Mouse (Mus musculus) limb, embryonic 13.5 days (tissue): Measurements from ENCODE around the gene Wdr91. TPM values are rescaled to one million over a fixed set of nuclear protein-coding genes. Genes with fewer than 3 reads are reported as not detected.
A peak's percentile ranks its signal among the peaks of the same experiment; 100 is the strongest.

Experiments used
- ATAC-seq: fragments of 200-750 bp; cut with Nextera tagmentation; 2 replicates; pipeline ENCODE4 v1.8.0; 2017; ENCODE audit warnings: low read depth, moderate number of reproducible peaks, moderate TSS enrichment; ENCODE audit not compliant: low FRiP score
- H3K27ac ChIP-seq: fragments of 300-500 bp; sonication (generic); 2 replicates; pipeline ENCODE4 v1.5.1; 2015; ENCODE audit warnings: inconsistent platforms, mild to moderate bottlenecking, moderate library complexity
- H3K27me3 ChIP-seq: fragments of 300-500 bp; sonication (generic); 2 replicates; pipeline ENCODE4 v1.6.1; 2015; ENCODE audit warnings: mild to moderate bottlenecking, inconsistent platforms
- H3K36me3 ChIP-seq: fragments of 300-500 bp; sonication (generic); 2 replicates; pipeline ENCODE4 v1.6.1; 2015; ENCODE audit warnings: inconsistent platforms, mild to moderate bottlenecking, moderate library complexity
- H3K4me1 ChIP-seq: fragments of 300-500 bp; sonication (generic); 2 replicates; pipeline ENCODE4 v1.6.1; 2015; ENCODE audit warnings: inconsistent platforms
- H3K4me2 ChIP-seq: fragments of 300-500 bp; sonication (generic); replicated peaks from 2 replicates; pipeline ENCODE4 v1.6.1; 2015; ENCODE audit warnings: inconsistent platforms, mild to moderate bottlenecking, moderate library complexity
- H3K4me3 ChIP-seq: fragments of 300-500 bp; sonication (generic); 2 replicates; pipeline ENCODE4 v1.5.1; 2015; ENCODE audit warnings: moderate library complexity, mild to moderate bottlenecking, inconsistent platforms
- H3K9ac ChIP-seq: fragments of 300-500 bp; sonication (generic); 2 replicates; pipeline ENCODE4 v1.6.1; 2015; ENCODE audit warnings: mild to moderate bottlenecking, inconsistent platforms
- H3K9me3 ChIP-seq: fragments of 300-500 bp; sonication (generic); 2 replicates; pipeline ENCODE4 v1.6.1; 2016; ENCODE audit warnings: inconsistent platforms
- WGBS: fragments of 180-500 bp; shearing (Covaris S2); methylation state at CpG from one replicate; pipeline ENCODE4 v1.1.7; 2015; 5-methylcytosine and 5-hydroxymethylcytosine counted together
- polyA plus RNA-seq: library from polyadenylated mRNA; unstranded; fragments of >200 nt; fragmentation: Nextera tagmentation; extraction: Ambion mirVana; gene quantifications from 2 replicates; pipeline ENCODE4 v1.2.1, GENCODE M21; 2015

Wdr91 gene
- polyA plus RNA-seq, 1 experiment from 2014 or later: 11.5 TPM

GRCm38 (mm10) chr6:34866786-34867185 is 43.9 kb downstream of the Wdr91 start:
- no peak overlapping the region for H3K9ac ChIP-seq
- no peak overlapping the region for H3K27ac ChIP-seq
- no peaks in the 10 kb centered on the region for H3K27me3 ChIP-seq
- no peak for ATAC-seq
- 57% methylated on average over 8 of the region's 8 CpGs for WGBS
- no peaks in the 10 kb centered on the region for H3K36me3 ChIP-seq
- no peaks in the 10 kb centered on the region for H3K9me3 ChIP-seq
- no peak overlapping the region for H3K4me3 ChIP-seq
- H3K4me2 ChIP-seq: no peak overlapping the region
- H3K4me1 ChIP-seq: peaks cover 36% of the 10 kb centered on the region

- ATAC-seq: no peak
- Histone ChIP-seq H3K4me3 (no peak overlapping the region), H3K36me3 (no peaks in the 10 kb centered on the region), H3K4me1 (peaks cover 32% of the 10 kb centered on the region), H3K27ac (no peak overlapping the region), H3K4me2 (no peak overlapping the region), H3K9ac (no peak overlapping the region), H3K9me3 (no peaks in the 10 kb centered on the region), H3K27me3 (no peaks in the 10 kb centered on the region)
- WGBS: 54% methylated on average over 7 of the region's 7 CpGs
Observed at GRCm38 (mm10) chr6:34865711-34866593, 44.7 kb downstream of the Wdr91 start.

- ATAC-seq: no peak
- 60% methylated on average over 5 of the region's 5 CpGs for WGBS
- no peaks in the 10 kb centered on the region for H3K36me3 ChIP-seq
- H3K9me3 ChIP-seq: no peaks in the 10 kb centered on the region
- no peak overlapping the region for H3K9ac ChIP-seq
- no peaks in the 10 kb centered on the region for H3K27me3 ChIP-seq
- peaks cover 24% of the 10 kb centered on the region for H3K4me1 ChIP-seq
- no peak overlapping the region for H3K4me2 ChIP-seq
- H3K27ac ChIP-seq: no peak overlapping the region
- H3K4me3 ChIP-seq: no peak overlapping the region
Observed at GRCm38 (mm10) chr6:34865213-34865612, 45.5 kb downstream of the Wdr91 start.

GRCm38 (mm10) chr6:34863786-34864514 is 46.7 kb downstream of the Wdr91 start:
- Histone ChIP-seq H3K27me3 (no peaks in the 10 kb centered on the region), H3K4me2 (no peak overlapping the region), H3K4me1 (peaks cover 20% of the 10 kb centered on the region), H3K27ac (no peak overlapping the region), H3K9ac (no peak overlapping the region), H3K36me3 (no peaks in the 10 kb centered on the region), H3K4me3 (no peak overlapping the region), H3K9me3 (no peaks in the 10 kb centered on the region)
- WGBS: 60% methylated on average over 9 of the region's 9 CpGs
- no peak for ATAC-seq

- ATAC-seq: no peak
- no peaks in the 10 kb centered on the region for H3K36me3 ChIP-seq
- H3K4me1 ChIP-seq: peaks cover 20% of the 10 kb centered on the region
- H3K9me3 ChIP-seq: no peaks in the 10 kb centered on the region
- WGBS: 24% methylated on average over 11 of the region's 11 CpGs
- H3K27me3 ChIP-seq: no peaks in the 10 kb centered on the region
- H3K9ac ChIP-seq: no peak within 1 kb of the TSS
- H3K4me3 ChIP-seq: peak within 1 kb of the TSS; percentile 21; the same call in 1 of the 2 replicates
- H3K27ac ChIP-seq: peak within 1 kb of the TSS; percentile 39; the same call in 1 of the 2 replicates
- H3K4me2 ChIP-seq: peak within 1 kb of the TSS; percentile 46
Observed at GRCm38 (mm10) chr6:34862791-34863403, 47.8 kb downstream of the Wdr91 start, which contains the start of gene Tmem140. Tmem140 (plus strand) TSS chr6:34863146.

GRCm38 (mm10) chr6:34862381-34862780 is 48.3 kb downstream of the Wdr91 start:
- H3K9ac ChIP-seq: no peak overlapping the region

GRCm38 (mm10) chr6:34861546-34862053 is 49.1 kb downstream of the Wdr91 start:
- H3K27ac ChIP-seq: no peak overlapping the region
- WGBS: 92% methylated on average over 11 of the region's 11 CpGs
- H3K9me3 ChIP-seq: no peaks in the 10 kb centered on the region
- no peaks in the 10 kb centered on the region for H3K27me3 ChIP-seq
- no peak for ATAC-seq
- H3K4me3 ChIP-seq: no peak overlapping the region
- peaks cover 20% of the 10 kb centered on the region for H3K4me1 ChIP-seq
- no peak overlapping the region for H3K4me2 ChIP-seq
- H3K36me3 ChIP-seq: no peaks in the 10 kb centered on the region
- H3K9ac ChIP-seq: no peak overlapping the region

More at GRCm38 (mm10) chr6:34862381-34862780, 48.3 kb downstream of the Wdr91 start:
- Histone ChIP-seq H3K27ac (no peak overlapping the region), H3K27me3 (no peaks in the 10 kb centered on the region), H3K4me3 (no peak overlapping the region), H3K36me3 (no peaks in the 10 kb centered on the region), H3K4me1 (peaks cover 20% of the 10 kb centered on the region), H3K4me2 (peak overlapping the region; percentile 46), H3K9me3 (no peaks in the 10 kb centered on the region)
- WGBS: 91% methylated on average over 6 of the region's 6 CpGs
- no peak for ATAC-seq

GRCm38 (mm10) chr6:34832352-34832751 is 78.3 kb downstream of the Wdr91 start:
- Histone ChIP-seq H3K27me3 (no peaks in the 10 kb centered on the region), H3K36me3 (no peaks in the 10 kb centered on the region), H3K4me2 (no peak overlapping the region), H3K4me3 (no peak overlapping the region), H3K9ac (no peak overlapping the region), H3K27ac (no peak overlapping the region), H3K9me3 (no peaks in the 10 kb centered on the region), H3K4me1 (no peaks in the 10 kb centered on the region)
- WGBS: 94% methylated on average over 5 of the region's 5 CpGs
- no peak for ATAC-seq

Other genes starting within 250 kb of the Wdr91 start
- 7.6 and 8.6 TPM in 2 replicates for gene Agbl3, start 130.4 kb downstream of the Wdr91 start, polyA plus RNA-seq
- gene Tmem140, start 47.7 kb downstream of the Wdr91 start, polyA plus RNA-seq: 2.5 and 2.7 TPM in 2 replicates
- 18.0 and 18.8 TPM in 2 replicates for gene Cyren, start 32.8 kb downstream of the Wdr91 start, polyA plus RNA-seq
- not detected in 2 replicates for gene Stra8, start 9.3 kb upstream of the Wdr91 start, polyA plus RNA-seq
- gene Slc23a4, start 77.5 kb upstream of the Wdr91 start, polyA plus RNA-seq: 0.39 and 0.72 TPM in 2 replicates
- gene Cnot4, start 222.8 kb upstream of the Wdr91 start, polyA plus RNA-seq: 37.2 and 39.4 TPM in 2 replicates